ENCODE assay signal across 12 mouse cellular contexts in the genomic region with DNA sequence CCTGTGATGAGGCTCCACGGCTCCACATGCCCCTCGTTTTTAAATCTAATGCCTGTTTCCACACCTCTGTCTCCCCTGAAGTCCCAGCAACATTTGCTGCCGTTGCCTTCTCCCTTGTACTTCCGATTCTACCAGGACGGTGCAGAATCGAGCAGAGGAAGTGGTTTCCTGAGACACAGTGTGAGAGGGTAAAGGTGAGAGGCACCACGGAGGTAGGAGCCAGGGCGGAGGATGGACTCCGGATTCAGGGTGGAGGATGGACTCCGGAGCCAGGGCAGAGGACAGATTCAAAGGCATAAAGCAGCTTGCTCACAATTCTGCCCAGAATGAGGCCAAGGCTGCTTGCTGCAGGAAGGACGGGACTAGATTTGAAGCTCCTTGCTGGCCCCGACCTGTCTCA.
DNase-seq lines count a peak whose midpoint lies in the region; ATAC-seq and TF ChIP-seq lines count a peak whose summit lies in the region.
"Had no signal": no experiment of that assay in that cellular context is flagged by ENCODE, and none has a peak within 500 bp of the region (broad histone marks: within the 10 kb centered on the region; RNA-seq: fewer than 3 reads in every experiment).

No protein-coding gene starts in this region.

- no peak overlapping the region for H3K4me3 ChIP-seq in lung, postnatal 0 days (ENCODE audit: low read depth, low read length)
- no peak overlapping the region for H3K4me3 ChIP-seq in stomach, embryonic 16.5 days (replicated peaks; ENCODE audit: low read length)
- no peak overlapping the region for H3K4me3 ChIP-seq in midbrain, embryonic 10.5 days
- H3K4me3 ChIP-seq: forebrain, embryonic 15.5 days; megakaryocyte, embryonic 14.5 days had no signal

- no peak overlapping the region for H3K4me2 ChIP-seq in lung, postnatal 0 days (replicated peaks; ENCODE audit: low read depth, low read length)
- 0 out of 2 replicates have a peak overlapping the region, but pooled peaks have one; percentile 5 for H3K4me2 ChIP-seq in stomach, embryonic 16.5 days (ENCODE audit: low read depth, low read length)
- H3K4me2 ChIP-seq: forebrain, embryonic 15.5 days had no signal

- no peak for ATAC-seq in lung, postnatal 0 days
- ATAC-seq in inflammation-experienced regulatory T-cells, adult 6 months, result peak; percentile 32
- ATAC-seq in stomach, embryonic 16.5 days (ENCODE audit: insufficient read depth, low FRiP score), result no peak
- ATAC-seq: forebrain, embryonic 15.5 days had no signal

- TF ChIP-seq CTCF in lung, postnatal 0 days (IDR thresholded peaks at IDR 0.05), result no peak

- WGBS in lung, postnatal 0 days, result 44% methylated on average over 12 of the region's 12 CpGs
- WGBS in stomach, embryonic 16.5 days, result 44% methylated on average over 12 of the region's 12 CpGs
- 79% methylated on average over 12 of the region's 12 CpGs for WGBS in midbrain, embryonic 10.5 days

- no peaks in the 10 kb centered on the region for H3K9me3 ChIP-seq in lung, postnatal 0 days (ENCODE audit: low read length)
- H3K9me3 ChIP-seq in stomach, embryonic 16.5 days (replicated peaks; ENCODE audit: control insufficient read depth, low read length), result no peaks in the 10 kb centered on the region
- H3K9me3 ChIP-seq in midbrain, embryonic 10.5 days (replicated peaks), result no peaks in the 10 kb centered on the region
- H3K9me3 ChIP-seq: forebrain, embryonic 15.5 days had no signal

- H3K27ac ChIP-seq in lung, postnatal 0 days (ENCODE audit: low read length), result peak overlapping the region; percentile 27
- H3K27ac ChIP-seq in stomach, embryonic 16.5 days (ENCODE audit: low read length), result peak overlapping the region; percentile 92
- H3K27ac ChIP-seq in midbrain, embryonic 10.5 days (replicated peaks), result no peak overlapping the region
- H3K27ac ChIP-seq: forebrain, embryonic 15.5 days had no signal

- no peak for DNase-seq in lung, postnatal 0 days (ENCODE audit: low spot score)
- DNase-seq in lung, postnatal 36 days, result no peak
- peak; percentile 17 for DNase-seq in kidney, postnatal 10 days
- no peak for DNase-seq in layer of hippocampus, adult 9-11 months
- no peak for DNase-seq in midbrain, embryonic 10.5 days (ENCODE audit: low spot score)
- DNase-seq in heart, adult 8-10 months (ENCODE audit: low spot score), result no peak
- DNase-seq: cerebellum, adult 9-10 months; retina, postnatal 1 day had no signal

- TF ChIP-seq EP300 in lung, postnatal 0 days (IDR thresholded peaks at IDR 0.05), result no peak

- H3K9ac ChIP-seq in lung, postnatal 0 days (replicated peaks; ENCODE audit: low read depth), result no peak overlapping the region
- peak overlapping the region; percentile 43; the same call in 1 of the 2 replicates for H3K9ac ChIP-seq in stomach, embryonic 16.5 days (ENCODE audit: low read length)
- H3K9ac ChIP-seq: forebrain, embryonic 15.5 days had no signal

- H3K36me3 ChIP-seq in lung, postnatal 0 days (ENCODE audit: insufficient read depth, low read length), result no peaks in the 10 kb centered on the region
- H3K36me3 ChIP-seq in stomach, embryonic 16.5 days (ENCODE audit: control insufficient read depth, insufficient read depth, low read length), result no peaks in the 10 kb centered on the region
- H3K36me3 ChIP-seq in midbrain, embryonic 10.5 days, result no peaks in the 10 kb centered on the region
- H3K36me3 ChIP-seq: forebrain, embryonic 15.5 days had no signal

- H3K27me3 ChIP-seq in lung, postnatal 0 days (replicated peaks; ENCODE audit: insufficient read depth, low read length), result no peaks in the 10 kb centered on the region
- no peaks in the 10 kb centered on the region for H3K27me3 ChIP-seq in stomach, embryonic 16.5 days (ENCODE audit: control insufficient read depth, insufficient read depth, low read length)
- no peaks in the 10 kb centered on the region for H3K27me3 ChIP-seq in midbrain, embryonic 10.5 days (ENCODE audit: low read depth, poor library complexity, severe bottlenecking)
- H3K27me3 ChIP-seq: forebrain, embryonic 15.5 days; megakaryocyte, embryonic 14.5 days had no signal

- H3K4me1 ChIP-seq in lung, postnatal 0 days (ENCODE audit: insufficient read depth, low read depth, low read length), result no peaks in the 10 kb centered on the region
- H3K4me1 ChIP-seq in stomach, embryonic 16.5 days (ENCODE audit: control insufficient read depth, insufficient read depth, low read length), result peaks cover 7% of the 10 kb centered on the region
- H3K4me1 ChIP-seq in midbrain, embryonic 10.5 days, result no peaks in the 10 kb centered on the region
- H3K4me1 ChIP-seq: megakaryocyte, embryonic 14.5 days had no signal
